Mouse (Mus musculus): ENCODE measurements around the gene Pecam1.

DNA sequence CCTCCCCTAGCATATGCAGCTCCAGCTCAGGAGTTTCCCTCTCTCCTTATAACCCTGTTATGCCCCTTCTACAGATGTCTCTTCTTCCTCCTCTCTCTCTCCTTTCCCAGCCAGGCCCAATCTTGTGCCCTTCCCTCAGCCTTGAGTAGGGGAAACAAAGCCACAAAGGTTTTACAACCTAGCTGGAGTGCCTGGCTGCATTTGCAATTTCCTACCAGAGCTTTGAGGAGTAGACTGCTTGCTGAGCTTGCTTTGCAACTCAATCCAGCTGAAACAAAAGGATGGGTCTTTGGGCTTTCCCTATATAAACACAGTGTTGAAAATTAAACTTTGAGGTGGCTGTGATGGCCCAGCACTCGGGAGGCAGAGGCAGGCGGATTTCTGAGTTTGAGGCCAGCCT is 117.0 kb downstream of the Pecam1 start:
- TF ChIP-seq CTCF (IDR thresholded peaks at IDR 0.05; ENCODE audit: control insufficient read depth, insufficient read depth, insufficient read length): no peak
- TF ChIP-seq CEBPB (IDR thresholded peaks at IDR 0.05; ENCODE audit: low read depth): no peak
- no peak for TF ChIP-seq USF1 (IDR thresholded peaks at IDR 0.05; ENCODE audit: low read depth)

Measured in C2C12 (cell line).